Mouse (Mus musculus): ENCODE data around the gene Nsun2. TPM values are rescaled to one million over a fixed set of nuclear protein-coding genes. Genes with fewer than 3 reads are reported as not detected.
A peak's percentile ranks its signal among the peaks of the same experiment; 100 is the strongest.
"Not testable (repeated sequence)": the region's sequence is repeated elsewhere in the genome, so short reads cannot be mapped to it uniquely, and the experiment has no call there.

Nsun2 gene
- polyA plus RNA-seq, 1 experiment: 64.6 TPM

- no peak for DNase-seq (ENCODE audit: extremely low spot score in 1 of 2, low spot score in 1 of 2)
Measured at GRCm38 (mm10) chr13:69627941-69628340, 94.4 kb downstream of the Nsun2 start.

GRCm38 (mm10) chr13:69630576-69630975 lies 97.0 kb downstream of the Nsun2 start:
- no peak for DNase-seq (ENCODE audit: extremely low spot score in 1 of 2, low spot score in 1 of 2)

GRCm38 (mm10) chr13:69631111-69631510 lies 97.6 kb downstream of the Nsun2 start:
- DNase-seq (ENCODE audit: extremely low spot score in 1 of 2, low spot score in 1 of 2): no peak

GRCm38 (mm10) chr13:69631659-69632058 lies 98.1 kb downstream of the Nsun2 start:
- no peak for DNase-seq (ENCODE audit: extremely low spot score in 1 of 2, low spot score in 1 of 2)

- DNase-seq (ENCODE audit: extremely low spot score in 1 of 2, low spot score in 1 of 2): no peak
Measured at GRCm38 (mm10) chr13:69633551-69633950, 100.0 kb downstream of the Nsun2 start.

- no peak for DNase-seq (ENCODE audit: extremely low spot score in 1 of 2, low spot score in 1 of 2)
Measured at GRCm38 (mm10) chr13:69633988-69634387, 100.4 kb downstream of the Nsun2 start.

GRCm38 (mm10) chr13:69635836-69636235 lies 102.3 kb downstream of the Nsun2 start:
- DNase-seq (ENCODE audit: extremely low spot score in 1 of 2, low spot score in 1 of 2): not testable (repeated sequence)

GRCm38 (mm10) chr13:69636375-69636774 lies 102.8 kb downstream of the Nsun2 start:
- no peak for DNase-seq (ENCODE audit: extremely low spot score in 1 of 2, low spot score in 1 of 2)

- no peak for DNase-seq (ENCODE audit: extremely low spot score in 1 of 2, low spot score in 1 of 2)
Measured at GRCm38 (mm10) chr13:69636816-69637215, 103.3 kb downstream of the Nsun2 start.

- DNase-seq (ENCODE audit: extremely low spot score in 1 of 2, low spot score in 1 of 2): no peak
Measured at GRCm38 (mm10) chr13:69637657-69638056, 104.1 kb downstream of the Nsun2 start.

GRCm38 (mm10) chr13:69638108-69638626 lies 104.6 kb downstream of the Nsun2 start:
- no peak for DNase-seq (ENCODE audit: extremely low spot score in 1 of 2, low spot score in 1 of 2)

GRCm38 (mm10) chr13:69639251-69639650 lies 105.7 kb downstream of the Nsun2 start:
- DNase-seq (ENCODE audit: extremely low spot score in 1 of 2, low spot score in 1 of 2): no peak

- no peak for DNase-seq (ENCODE audit: extremely low spot score in 1 of 2, low spot score in 1 of 2)
Measured at GRCm38 (mm10) chr13:69640126-69640525, 106.6 kb downstream of the Nsun2 start.

- no peak for DNase-seq (ENCODE audit: extremely low spot score in 1 of 2, low spot score in 1 of 2)
Measured at GRCm38 (mm10) chr13:69640541-69640940, 107.0 kb downstream of the Nsun2 start.

- no peak for DNase-seq (ENCODE audit: extremely low spot score in 1 of 2, low spot score in 1 of 2)
Measured at GRCm38 (mm10) chr13:69641017-69641416, 107.5 kb downstream of the Nsun2 start.

GRCm38 (mm10) chr13:69642656-69643216 lies 109.2 kb downstream of the Nsun2 start:
- no peak for DNase-seq (ENCODE audit: extremely low spot score in 1 of 2, low spot score in 1 of 2)

GRCm38 (mm10) chr13:69643937-69644336 lies 110.4 kb downstream of the Nsun2 start:
- DNase-seq (ENCODE audit: extremely low spot score in 1 of 2, low spot score in 1 of 2): no peak

GRCm38 (mm10) chr13:69644427-69645166 lies 111.1 kb downstream of the Nsun2 start:
- DNase-seq (ENCODE audit: extremely low spot score in 1 of 2, low spot score in 1 of 2): peak in 1 of 2 experiments; percentile 22

- DNase-seq (ENCODE audit: extremely low spot score in 1 of 2, low spot score in 1 of 2): no peak
Measured at GRCm38 (mm10) chr13:69645694-69646423, 112.3 kb downstream of the Nsun2 start.

- no peak for DNase-seq (ENCODE audit: extremely low spot score in 1 of 2, low spot score in 1 of 2)
Measured at GRCm38 (mm10) chr13:69646481-69646880, 112.9 kb downstream of the Nsun2 start.

- DNase-seq (ENCODE audit: extremely low spot score in 1 of 2, low spot score in 1 of 2): no peak
Measured at GRCm38 (mm10) chr13:69654508-69654907, 121.0 kb downstream of the Nsun2 start.

All from frontal cortex, adult 2 months (tissue).